Mouse (Mus musculus): ENCODE measurements around the gene Vmn1r13.

GRCm38 (mm10) chr6:57231386-57231785, 28.3 kb downstream of the Vmn1r13 start, which contains the start of gene Vmn1r14:
- TF ChIP-seq POLR2A (IDR thresholded peaks at IDR 0.05; ENCODE audit: borderline replicate concordance, control insufficient read depth, low read depth, low read length) (no peak), CTCF (IDR thresholded peaks at IDR 0.05; ENCODE audit: control insufficient read depth, insufficient read depth, low read length) (no peak)

All from bone marrow, adult 2 months (tissue).